Mouse (Mus musculus): ENCODE data around the gene Rpusd4. TPM values are rescaled to one million over a fixed set of nuclear protein-coding genes. Genes with fewer than 3 reads are reported as not detected.

The Rpusd4 gene
- polyA plus RNA-seq, 1 experiment: 11.7 TPM

GRCm38 (mm10) chr9:35239734-35240133 is 27.9 kb upstream of the Rpusd4 start:
- no peak overlapping the region for H3K4me3 ChIP-seq (replicated peaks; ENCODE audit: insufficient read depth, low read depth, low read length)
- no peak for DNase-seq
- H3K27me3 ChIP-seq (ENCODE audit: control insufficient read depth, insufficient read depth, low read length): no peaks in the 10 kb centered on the region
- 24% methylated on average over 1 of the region's 1 CpGs for WGBS
- no peak for TF ChIP-seq CTCF (IDR thresholded peaks at IDR 0.05; ENCODE audit: borderline replicate concordance, insufficient read depth, low read depth, low read length)
- no peak for TF ChIP-seq POLR2A (IDR thresholded peaks at IDR 0.05; ENCODE audit: borderline replicate concordance, insufficient read depth, low read length)
- no peak overlapping the region for H3K27ac ChIP-seq (ENCODE audit: insufficient read depth, low read length)
- H3K4me1 ChIP-seq (ENCODE audit: control insufficient read depth, insufficient read depth, low read length): peaks cover 3% of the 10 kb centered on the region

GRCm38 (mm10) chr9:35247405-35247804 is 20.3 kb upstream of the Rpusd4 start:
- Histone ChIP-seq H3K4me1 (ENCODE audit: control insufficient read depth, insufficient read depth, low read length) (no peaks in the 10 kb centered on the region), H3K27me3 (ENCODE audit: control insufficient read depth, insufficient read depth, low read length) (no peaks in the 10 kb centered on the region), H3K4me3 (replicated peaks; ENCODE audit: insufficient read depth, low read depth, low read length) (no peak overlapping the region), H3K27ac (ENCODE audit: insufficient read depth, low read length) (no peak overlapping the region)
- TF ChIP-seq POLR2A (IDR thresholded peaks at IDR 0.05; ENCODE audit: borderline replicate concordance, insufficient read depth, low read length): no peak
- no peak for TF ChIP-seq CTCF (IDR thresholded peaks at IDR 0.05; ENCODE audit: borderline replicate concordance, insufficient read depth, low read depth, low read length)
- DNase-seq: no peak
- 95% methylated on average over 2 of the region's 2 CpGs for WGBS

- DNase-seq: no peak
- TF ChIP-seq POLR2A (IDR thresholded peaks at IDR 0.05; ENCODE audit: borderline replicate concordance, insufficient read depth, low read length): no peak
- TF ChIP-seq CTCF (IDR thresholded peaks at IDR 0.05; ENCODE audit: borderline replicate concordance, insufficient read depth, low read depth, low read length): no peak
- Histone ChIP-seq H3K4me1 (ENCODE audit: control insufficient read depth, insufficient read depth, low read length) (no peaks in the 10 kb centered on the region), H3K4me3 (replicated peaks; ENCODE audit: insufficient read depth, low read depth, low read length) (no peak overlapping the region), H3K27ac (ENCODE audit: insufficient read depth, low read length) (no peak overlapping the region), H3K27me3 (ENCODE audit: control insufficient read depth, insufficient read depth, low read length) (no peaks in the 10 kb centered on the region)
Observed at GRCm38 (mm10) chr9:35249476-35249875, 18.2 kb upstream of the Rpusd4 start.

GRCm38 (mm10) chr9:35257365-35257764 is 10.3 kb upstream of the Rpusd4 start:
- DNase-seq: no peak
- no peak overlapping the region for H3K27ac ChIP-seq (ENCODE audit: insufficient read depth, low read length)
- 91% methylated on average over 7 of the region's 7 CpGs for WGBS
- H3K27me3 ChIP-seq (ENCODE audit: control insufficient read depth, insufficient read depth, low read length): no peaks in the 10 kb centered on the region
- TF ChIP-seq POLR2A (IDR thresholded peaks at IDR 0.05; ENCODE audit: borderline replicate concordance, insufficient read depth, low read length) (no peak), CTCF (IDR thresholded peaks at IDR 0.05; ENCODE audit: borderline replicate concordance, insufficient read depth, low read depth, low read length) (no peak)
- no peak overlapping the region for H3K4me3 ChIP-seq (replicated peaks; ENCODE audit: insufficient read depth, low read depth, low read length)
- H3K4me1 ChIP-seq (ENCODE audit: control insufficient read depth, insufficient read depth, low read length): no peaks in the 10 kb centered on the region

GRCm38 (mm10) chr9:35262418-35262817 is 5.2 kb upstream of the Rpusd4 start:
- H3K4me1 ChIP-seq (ENCODE audit: control insufficient read depth, insufficient read depth, low read length): no peaks in the 10 kb centered on the region
- no peak overlapping the region for H3K27ac ChIP-seq (ENCODE audit: insufficient read depth, low read length)
- no peak for DNase-seq
- no peaks in the 10 kb centered on the region for H3K27me3 ChIP-seq (ENCODE audit: control insufficient read depth, insufficient read depth, low read length)
- WGBS: 91% methylated on average over 4 of the region's 4 CpGs
- TF ChIP-seq CTCF (IDR thresholded peaks at IDR 0.05; ENCODE audit: borderline replicate concordance, insufficient read depth, low read depth, low read length): no peak
- H3K4me3 ChIP-seq (replicated peaks; ENCODE audit: insufficient read depth, low read depth, low read length): no peak overlapping the region

GRCm38 (mm10) chr9:35263431-35263830 is 4.2 kb upstream of the Rpusd4 start:
- 93% methylated on average over 2 of the region's 2 CpGs for WGBS

GRCm38 (mm10) chr9:35264509-35264908 is 3.2 kb upstream of the Rpusd4 start:
- no peak for DNase-seq
- WGBS: 91% methylated on average over 3 of the region's 3 CpGs
- H3K27ac ChIP-seq (ENCODE audit: insufficient read depth, low read length): no peak overlapping the region
- TF ChIP-seq POLR2A (IDR thresholded peaks at IDR 0.05; ENCODE audit: borderline replicate concordance, insufficient read depth, low read length) (no peak), CTCF (IDR thresholded peaks at IDR 0.05; ENCODE audit: borderline replicate concordance, insufficient read depth, low read depth, low read length) (no peak)
- no peaks in the 10 kb centered on the region for H3K4me1 ChIP-seq (ENCODE audit: control insufficient read depth, insufficient read depth, low read length)
- H3K27me3 ChIP-seq (ENCODE audit: control insufficient read depth, insufficient read depth, low read length): no peaks in the 10 kb centered on the region
- H3K4me3 ChIP-seq (replicated peaks; ENCODE audit: insufficient read depth, low read depth, low read length): no peak overlapping the region

More at GRCm38 (mm10) chr9:35263431-35263830, 4.2 kb upstream of the Rpusd4 start:
- no peaks in the 10 kb centered on the region for H3K4me1 ChIP-seq (ENCODE audit: control insufficient read depth, insufficient read depth, low read length)
- no peak overlapping the region for H3K27ac ChIP-seq (ENCODE audit: insufficient read depth, low read length)
- no peak overlapping the region for H3K4me3 ChIP-seq (replicated peaks; ENCODE audit: insufficient read depth, low read depth, low read length)
- H3K27me3 ChIP-seq (ENCODE audit: control insufficient read depth, insufficient read depth, low read length): no peaks in the 10 kb centered on the region
- no peak for DNase-seq
- TF ChIP-seq POLR2A (IDR thresholded peaks at IDR 0.05; ENCODE audit: borderline replicate concordance, insufficient read depth, low read length) (no peak), CTCF (IDR thresholded peaks at IDR 0.05; ENCODE audit: borderline replicate concordance, insufficient read depth, low read depth, low read length) (no peak)

- Histone ChIP-seq H3K4me1 (ENCODE audit: control insufficient read depth, insufficient read depth, low read length) (no peaks in the 10 kb centered on the region; the same call in 1 of the 2 replicates), H3K4me3 (replicated peaks; ENCODE audit: insufficient read depth, low read depth, low read length) (peak overlapping the region; percentile 69), H3K27ac (ENCODE audit: insufficient read depth, low read length) (peak overlapping the region; percentile 27), H3K27me3 (ENCODE audit: control insufficient read depth, insufficient read depth, low read length) (no peaks in the 10 kb centered on the region)
- peak in 1 of 2 experiments; percentile 32 for DNase-seq
- WGBS: 3% methylated on average over 21 of the region's 21 CpGs
- TF ChIP-seq POLR2A (IDR thresholded peaks at IDR 0.05; ENCODE audit: borderline replicate concordance, insufficient read depth, low read length): no peak
- no peak for TF ChIP-seq CTCF (IDR thresholded peaks at IDR 0.05; ENCODE audit: borderline replicate concordance, insufficient read depth, low read depth, low read length)
Observed at GRCm38 (mm10) chr9:35267976-35268715, 481 bp downstream of the Rpusd4 start.
